28 mouse cellular contexts compared by ENCODE assay signal in genomic region chr14:45282066-45282465, GRCm38 (mm10).
"Had no signal": no experiment of that assay in that cellular context is flagged by ENCODE, and none has a peak within 500 bp of the region (broad histone marks: within the 10 kb centered on the region; RNA-seq: fewer than 3 reads in every experiment).

No protein-coding gene starts in this region.

- H3K4me2 ChIP-seq: heart, embryonic 11.5 days; heart, embryonic 13.5 days; heart, embryonic 15.5 days; hindbrain, embryonic 13.5 days; hindbrain, embryonic 15.5 days; kidney, embryonic 15.5 days; limb, embryonic 12.5 days; liver, embryonic 11.5 days; liver, embryonic 13.5 days; liver, embryonic 15.5 days had no signal

- H3K27ac ChIP-seq: gastrocnemius, adult 2 months; heart, embryonic 13.5 days; heart, embryonic 15.5 days; hindbrain, embryonic 13.5 days; hindbrain, embryonic 15.5 days; hindbrain, postnatal 0 days; kidney, embryonic 15.5 days; kidney, postnatal 0 days; left cerebral cortex, adult 2 months; limb, embryonic 10.5 days; limb, embryonic 12.5 days; liver, embryonic 13.5 days; liver, embryonic 15.5 days had no signal

- H3K4me1 ChIP-seq: heart, embryonic 13.5 days; heart, embryonic 15.5 days; hindbrain, embryonic 13.5 days; hindbrain, embryonic 15.5 days; kidney, embryonic 15.5 days; limb, embryonic 10.5 days; limb, embryonic 12.5 days; liver, embryonic 13.5 days; liver, embryonic 15.5 days had no signal

- DNase-seq: gastrocnemius, adult 2 months; gastrocnemius, postnatal 10 days; gastrocnemius, postnatal 25 days; heart, adult 18-20 months; heart, postnatal 14 days; heart, postnatal 36 days; kidney, adult 11 months; kidney, adult 2 months; kidney, adult 9 months; kidney, postnatal 14 days; kidney, postnatal 36 days; layer of hippocampus, adult 9-11 months; layer of hippocampus, postnatal 36 days; liver; liver, embryonic 13.5 days had no signal

- H3K27me3 ChIP-seq: heart, embryonic 13.5 days; heart, embryonic 15.5 days; hindbrain, embryonic 13.5 days; hindbrain, embryonic 15.5 days; kidney, embryonic 15.5 days; limb, embryonic 12.5 days; liver, embryonic 13.5 days; liver, embryonic 15.5 days had no signal

- H3K9ac ChIP-seq: heart, embryonic 13.5 days; heart, embryonic 15.5 days; hindbrain, embryonic 13.5 days; hindbrain, embryonic 15.5 days; kidney, embryonic 15.5 days; limb, embryonic 12.5 days; liver, embryonic 13.5 days; liver, embryonic 15.5 days had no signal

- H3K4me3 ChIP-seq: gastrocnemius, adult 2 months; heart, embryonic 13.5 days; heart, embryonic 15.5 days; hindbrain, embryonic 13.5 days; hindbrain, embryonic 15.5 days; kidney, embryonic 15.5 days; left cerebral cortex, adult 2 months; limb, embryonic 10.5 days; limb, embryonic 12.5 days; liver, embryonic 13.5 days; liver, embryonic 15.5 days had no signal

- H3K9me3 ChIP-seq: heart, embryonic 13.5 days; heart, embryonic 15.5 days; hindbrain, embryonic 13.5 days; hindbrain, embryonic 15.5 days; kidney, embryonic 15.5 days; limb, embryonic 10.5 days; limb, embryonic 12.5 days; liver, embryonic 13.5 days; liver, embryonic 15.5 days had no signal
